Mouse (Mus musculus): Measurements from ENCODE around the gene Tomm70a. TPM values are rescaled to one million over a fixed set of nuclear protein-coding genes. Genes with fewer than 3 reads are reported as not detected.

The Tomm70a gene
- polyA plus RNA-seq, 1 experiment from 2014 or later = 50.0 TPM

GRCm38 (mm10) chr16:57121816-57122415, 413 bp downstream of the Tomm70a start:
- H3K4me1 ChIP-seq = peaks cover 18% of the 10 kb centered on the region
- WGBS = under 1% methylated on average over 59 of the region's 59 CpGs
- peak overlapping the region; percentile 97 for H3K27ac ChIP-seq (replicated peaks)
- H3K27me3 ChIP-seq (replicated peaks; ENCODE audit: low read depth, poor library complexity, severe bottlenecking) = no peaks in the 10 kb centered on the region
- H3K9me3 ChIP-seq = no peaks in the 10 kb centered on the region
- H3K36me3 ChIP-seq (replicated peaks) = 0 out of 2 replicates have a peak, but pooled peaks cover 4% of the 10 kb centered on the region
- peak overlapping the region; percentile 99 for H3K4me3 ChIP-seq
- DNase-seq (ENCODE audit: low spot score) = no peak

DNA sequence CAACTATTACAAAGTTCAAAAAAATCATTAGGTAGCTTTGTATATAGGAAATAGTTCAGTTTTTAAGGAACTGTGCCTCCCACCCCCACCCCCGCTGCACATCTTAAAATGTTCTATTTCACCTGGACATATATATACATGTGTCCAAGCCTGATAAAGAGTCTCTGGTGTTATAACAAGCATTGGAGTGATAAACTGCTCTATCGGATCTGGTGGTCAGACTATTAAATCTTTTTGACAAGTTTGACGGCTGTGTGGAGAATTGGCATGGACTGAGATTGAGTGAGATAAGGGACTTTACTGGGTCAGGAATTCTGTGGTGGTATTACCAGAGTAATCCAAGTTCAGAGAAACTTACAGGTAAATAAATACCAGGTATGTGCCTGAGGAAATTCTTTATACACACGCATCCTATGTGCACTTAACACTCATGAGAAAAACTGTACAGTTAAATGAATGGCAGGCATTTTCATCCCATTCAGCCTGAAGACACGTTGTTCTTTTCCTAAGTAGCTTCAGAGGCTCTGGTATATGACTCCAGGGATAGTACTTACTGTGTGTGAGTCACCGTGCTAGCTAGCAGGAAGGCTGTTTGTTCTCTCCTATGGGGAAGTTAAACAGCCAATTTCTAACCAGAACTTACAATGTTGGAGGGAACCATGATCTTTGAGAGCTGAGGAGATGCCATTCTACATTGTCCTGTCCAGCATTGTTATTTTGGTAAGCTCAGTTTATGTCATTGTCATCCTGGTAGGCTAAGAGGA, 1.4 kb downstream of the Tomm70a start:
- peak overlapping the region; percentile 99 for H3K4me3 ChIP-seq
- WGBS = 59% methylated on average over 6 of the region's 6 CpGs
- H3K27ac ChIP-seq (replicated peaks) = no peak overlapping the region; the same call in 1 of the 2 replicates
- H3K27me3 ChIP-seq (replicated peaks; ENCODE audit: low read depth, poor library complexity, severe bottlenecking) = no peaks in the 10 kb centered on the region
- peaks cover 9% of the 10 kb centered on the region for H3K36me3 ChIP-seq (replicated peaks)
- DNase-seq (ENCODE audit: low spot score) = no peak
- H3K4me1 ChIP-seq = peaks cover 18% of the 10 kb centered on the region
- H3K9me3 ChIP-seq = no peaks in the 10 kb centered on the region

- Histone ChIP-seq H3K4me1 (peaks cover 21% of the 10 kb centered on the region), H3K36me3 (replicated peaks) (peaks cover 11% of the 10 kb centered on the region), H3K27me3 (replicated peaks; ENCODE audit: low read depth, poor library complexity, severe bottlenecking) (no peaks in the 10 kb centered on the region), H3K9me3 (no peaks in the 10 kb centered on the region), H3K27ac (replicated peaks) (no peak overlapping the region), H3K4me3 (no peak overlapping the region)
- no peak for DNase-seq (ENCODE audit: low spot score)
- WGBS = 73% methylated on average over 4 of the region's 4 CpGs
Observed at GRCm38 (mm10) chr16:57126268-57126667, 4.8 kb downstream of the Tomm70a start.

DNA sequence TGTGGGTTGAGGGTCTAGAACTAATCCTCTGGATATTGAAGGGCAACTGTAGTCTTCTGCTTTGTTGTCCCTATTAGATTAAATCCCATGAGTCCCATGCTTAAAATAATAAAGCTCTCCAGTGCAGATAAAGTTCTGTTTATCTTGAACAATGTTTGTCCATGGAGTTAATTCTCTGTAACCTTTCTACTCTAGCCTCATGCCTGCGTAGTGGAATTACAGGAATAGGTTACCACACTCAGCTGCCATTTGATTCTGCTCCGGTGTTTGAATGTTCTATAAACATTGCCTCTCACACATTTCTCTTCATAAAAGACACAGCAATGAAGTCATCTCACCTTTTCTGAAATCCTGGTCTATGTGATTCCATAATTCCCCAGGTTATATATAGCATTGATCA, 6.3 kb downstream of the Tomm70a start:
- WGBS = 81% methylated on average over 2 of the region's 2 CpGs

GRCm38 (mm10) chr16:57130752-57131400, 9.4 kb downstream of the Tomm70a start:
- Histone ChIP-seq H3K4me1 (peaks cover 6% of the 10 kb centered on the region; the same call in 1 of the 2 replicates), H3K9me3 (no peaks in the 10 kb centered on the region), H3K4me3 (no peak overlapping the region), H3K27me3 (replicated peaks; ENCODE audit: low read depth, poor library complexity, severe bottlenecking) (no peaks in the 10 kb centered on the region), H3K36me3 (replicated peaks) (peaks cover 32% of the 10 kb centered on the region), H3K27ac (replicated peaks) (no peak overlapping the region)
- WGBS = 87% methylated on average over 3 of the region's 3 CpGs
- DNase-seq (ENCODE audit: low spot score) = no peak

More for the DNA sequence above, 6.3 kb downstream of the Tomm70a start:
- H3K27ac ChIP-seq (replicated peaks) = no peak overlapping the region
- H3K36me3 ChIP-seq (replicated peaks) = peaks cover 12% of the 10 kb centered on the region
- H3K27me3 ChIP-seq (replicated peaks; ENCODE audit: low read depth, poor library complexity, severe bottlenecking) = no peaks in the 10 kb centered on the region
- no peaks in the 10 kb centered on the region for H3K9me3 ChIP-seq
- no peak for DNase-seq (ENCODE audit: low spot score)
- H3K4me3 ChIP-seq = no peak overlapping the region
- peaks cover 17% of the 10 kb centered on the region for H3K4me1 ChIP-seq

DNA sequence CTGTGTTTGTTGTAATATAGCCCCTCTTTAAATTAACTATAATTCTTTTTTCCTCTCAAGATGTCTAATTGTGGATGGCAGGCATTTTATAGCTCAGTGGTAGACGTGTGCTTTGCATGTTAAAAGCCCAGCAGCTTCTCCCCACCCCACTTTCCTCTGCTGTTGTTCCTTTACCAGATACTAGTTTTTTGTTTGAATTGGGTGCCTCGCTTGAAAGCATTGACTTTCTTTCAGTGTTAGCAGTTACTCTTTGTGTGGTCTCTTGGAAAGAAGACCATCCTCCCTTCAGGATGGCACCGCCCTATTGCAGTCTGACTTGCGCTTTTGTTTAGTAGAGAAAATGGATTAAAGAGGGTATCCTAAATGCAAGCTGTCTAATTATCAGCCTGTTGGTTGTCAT, 10.0 kb downstream of the Tomm70a start:
- no peaks in the 10 kb centered on the region for H3K27me3 ChIP-seq (replicated peaks; ENCODE audit: low read depth, poor library complexity, severe bottlenecking)
- H3K4me3 ChIP-seq = no peak overlapping the region
- WGBS = 66% methylated on average over 4 of the region's 4 CpGs
- H3K9me3 ChIP-seq = no peaks in the 10 kb centered on the region
- no peak for DNase-seq (ENCODE audit: low spot score)
- H3K4me1 ChIP-seq = peaks cover 3% of the 10 kb centered on the region; the same call in 1 of the 2 replicates
- peaks cover 39% of the 10 kb centered on the region for H3K36me3 ChIP-seq (replicated peaks)
- no peak overlapping the region for H3K27ac ChIP-seq (replicated peaks)

DNA sequence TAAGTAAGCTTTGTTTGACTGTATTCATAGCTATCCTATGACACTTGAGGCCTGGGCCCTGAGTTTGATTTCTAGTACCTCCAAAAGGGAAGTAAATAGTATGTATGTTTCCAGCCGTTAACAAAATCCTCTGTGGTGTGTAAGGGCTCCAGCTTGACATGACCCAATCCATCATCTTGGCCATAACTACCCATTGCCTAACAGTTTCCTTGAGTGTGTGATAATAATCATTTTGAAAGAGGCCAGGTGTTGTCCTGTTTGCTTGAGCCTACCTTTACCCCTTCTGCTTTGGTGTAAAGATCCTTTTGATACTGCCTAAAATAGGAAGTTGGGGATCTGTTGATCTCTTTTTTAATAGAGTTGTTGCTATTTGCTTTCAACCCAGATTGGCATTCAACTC, 10.8 kb downstream of the Tomm70a start:
- Histone ChIP-seq H3K36me3 (replicated peaks) (peaks cover 45% of the 10 kb centered on the region), H3K4me3 (no peak overlapping the region), H3K9me3 (no peaks in the 10 kb centered on the region), H3K4me1 (peaks cover 3% of the 10 kb centered on the region; the same call in 1 of the 2 replicates), H3K27me3 (replicated peaks; ENCODE audit: low read depth, poor library complexity, severe bottlenecking) (no peaks in the 10 kb centered on the region), H3K27ac (replicated peaks) (no peak overlapping the region)
- DNase-seq (ENCODE audit: low spot score) = no peak
- WGBS = 87% methylated on average over 1 of the region's 1 CpGs

- Histone ChIP-seq H3K4me3 (no peak overlapping the region), H3K27ac (replicated peaks) (no peak overlapping the region), H3K9me3 (no peaks in the 10 kb centered on the region), H3K36me3 (replicated peaks) (peaks cover 52% of the 10 kb centered on the region), H3K27me3 (replicated peaks; ENCODE audit: low read depth, poor library complexity, severe bottlenecking) (no peaks in the 10 kb centered on the region), H3K4me1 (peaks cover 3% of the 10 kb centered on the region; the same call in 1 of the 2 replicates)
- DNase-seq (ENCODE audit: low spot score) = no peak
- 93% methylated on average over 6 of the region's 6 CpGs for WGBS
Observed at GRCm38 (mm10) chr16:57133611-57134010, 12.1 kb downstream of the Tomm70a start.

GRCm38 (mm10) chr16:57144741-57145140, 23.2 kb downstream of the Tomm70a start:
- Histone ChIP-seq H3K27me3 (replicated peaks; ENCODE audit: low read depth, poor library complexity, severe bottlenecking) (no peaks in the 10 kb centered on the region), H3K4me3 (no peak overlapping the region), H3K36me3 (replicated peaks) (peaks cover 85% of the 10 kb centered on the region), H3K27ac (replicated peaks) (no peak overlapping the region), H3K9me3 (no peaks in the 10 kb centered on the region), H3K4me1 (no peaks in the 10 kb centered on the region)
- 92% methylated on average over 5 of the region's 5 CpGs for WGBS
- DNase-seq (ENCODE audit: low spot score) = no peak

- Histone ChIP-seq H3K27ac (replicated peaks) (no peak overlapping the region), H3K4me3 (no peak overlapping the region), H3K36me3 (replicated peaks) (peaks cover 95% of the 10 kb centered on the region), H3K27me3 (replicated peaks; ENCODE audit: low read depth, poor library complexity, severe bottlenecking) (no peaks in the 10 kb centered on the region), H3K9me3 (no peaks in the 10 kb centered on the region), H3K4me1 (no peaks in the 10 kb centered on the region)
- no peak for DNase-seq (ENCODE audit: low spot score)
- 95% methylated on average over 4 of the region's 4 CpGs for WGBS
Observed at GRCm38 (mm10) chr16:57151437-57151836, 29.9 kb downstream of the Tomm70a start.

DNA sequence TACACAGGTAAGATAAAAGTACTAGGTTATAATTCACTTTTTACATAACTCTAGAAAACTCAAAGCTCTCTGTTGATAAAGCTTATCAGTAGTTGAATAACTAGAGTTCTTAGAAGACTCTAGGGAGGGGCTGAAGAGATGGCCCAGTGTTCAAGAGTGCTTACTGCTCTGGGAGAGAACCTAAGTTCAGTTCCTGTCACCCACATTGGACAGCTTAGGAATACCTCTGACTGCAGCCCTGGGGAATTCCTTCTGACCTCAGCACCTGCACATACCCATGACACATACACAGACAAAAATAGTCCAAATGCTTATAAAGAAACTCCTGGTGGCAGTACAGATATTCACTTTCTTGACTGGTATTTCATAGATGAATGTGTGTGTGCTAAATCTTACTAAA, 34.4 kb downstream of the Tomm70a start:
- no peaks in the 10 kb centered on the region for H3K9me3 ChIP-seq
- H3K4me3 ChIP-seq = no peak overlapping the region

GRCm38 (mm10) chr16:57157076-57157475, 35.6 kb downstream of the Tomm70a start:
- Histone ChIP-seq H3K27me3 (replicated peaks; ENCODE audit: low read depth, poor library complexity, severe bottlenecking) (no peaks in the 10 kb centered on the region), H3K36me3 (replicated peaks) (peaks cover 94% of the 10 kb centered on the region), H3K27ac (replicated peaks) (no peak overlapping the region), H3K4me3 (no peak overlapping the region), H3K9me3 (no peaks in the 10 kb centered on the region), H3K4me1 (no peaks in the 10 kb centered on the region)
- 91% methylated on average over 4 of the region's 4 CpGs for WGBS
- DNase-seq (ENCODE audit: low spot score) = no peak

More for the DNA sequence above, 34.4 kb downstream of the Tomm70a start:
- H3K4me1 ChIP-seq = no peaks in the 10 kb centered on the region
- DNase-seq (ENCODE audit: low spot score) = no peak
- H3K36me3 ChIP-seq (replicated peaks) = peaks cover 95% of the 10 kb centered on the region
- no peak overlapping the region for H3K27ac ChIP-seq (replicated peaks)
- H3K27me3 ChIP-seq (replicated peaks; ENCODE audit: low read depth, poor library complexity, severe bottlenecking) = no peaks in the 10 kb centered on the region

Measured in embryonic facial prominence, embryonic 10.5 days (tissue).